Mouse (Mus musculus) myocyte (in vitro differentiated cells): Measurements from ENCODE around the gene Ces1d. TPM values are rescaled to one million over a fixed set of nuclear protein-coding genes. Genes with fewer than 3 reads are reported as not detected.
"Not testable (repeated sequence)": the region's sequence is repeated elsewhere in the genome, so short reads cannot be mapped to it uniquely, and the experiment has no call there.

ENCODE experiments used
- H3K27me3 ChIP-seq: one replicate; pipeline ENCODE4 v1.6.1; 2011; ENCODE audit not compliant: control insufficient read depth, insufficient read depth, insufficient read length
- H3K36me3 ChIP-seq: one replicate; pipeline ENCODE4 v1.6.1; 2011; ENCODE audit not compliant: control insufficient read depth, insufficient read depth
- H3K4me2 ChIP-seq: one replicate; pipeline ENCODE4 v1.6.1; 2011; ENCODE audit warnings: low read depth, control low read depth
- H3K4me3 ChIP-seq: one replicate; pipeline ENCODE4 v1.5.1; 2011; ENCODE audit warnings: mild to moderate bottlenecking, control low read depth, moderate library complexity
- H3K79me2 ChIP-seq: one replicate; pipeline ENCODE4 v1.6.1; 2011; ENCODE audit not compliant: control insufficient read depth, insufficient read depth
- H3ac ChIP-seq: one replicate; pipeline ENCODE4 v1.6.1; 2011; ENCODE audit not compliant: control insufficient read depth, insufficient read length
- CEBPB ChIP-seq: IDR thresholded peaks from 2 replicates; pipeline ENCODE4 v1.6.1; 2011; ENCODE audit warnings: mild to moderate bottlenecking, moderate library complexity; ENCODE audit not compliant: poor library complexity, insufficient read depth, severe bottlenecking
- E2F4 ChIP-seq: IDR thresholded peaks from one replicate; pipeline ENCODE4 v1.6.1; 2011; ENCODE audit warnings: mild to moderate bottlenecking, control low read depth, moderate library complexity; ENCODE audit not compliant: insufficient read depth
- MAX ChIP-seq: IDR thresholded peaks from one replicate; pipeline ENCODE4 v1.6.1; 2011; ENCODE audit warnings: low read depth, mild to moderate bottlenecking, control low read depth
- MYOD1 ChIP-seq, 3 experiments: IDR thresholded peaks; one replicate each; pipeline ENCODE4 v1.6.1; 2011; ENCODE audit warnings: control low read depth in 2 of 3, low read depth in 2 of 3, mild to moderate bottlenecking in 2 of 3, moderate library complexity in 1 of 3; ENCODE audit not compliant: insufficient read length in 2 of 3, control insufficient read depth in 1 of 3
- MYOG ChIP-seq, 3 experiments: IDR thresholded peaks; one replicate each; pipeline ENCODE4 v1.6.1; 2011; ENCODE audit warnings: control low read depth in 2 of 3, low read depth in 2 of 3, mild to moderate bottlenecking in 2 of 3; ENCODE audit not compliant: insufficient read length in 2 of 3, control insufficient read depth in 1 of 3, insufficient read depth in 1 of 3
- POLR2A ChIP-seq: IDR thresholded peaks from one replicate; pipeline ENCODE4 v1.6.1; 2011; ENCODE audit warnings: low read depth, mild to moderate bottlenecking, control low read depth, moderate library complexity; ENCODE audit not compliant: insufficient read length
- POLR2AphosphoS2 ChIP-seq: IDR thresholded peaks from one replicate; pipeline ENCODE4 v1.6.1; 2011; ENCODE audit warnings: low read depth, control low read depth; ENCODE audit not compliant: insufficient read length
- REST ChIP-seq: IDR thresholded peaks from one replicate; pipeline ENCODE4 v1.6.1; 2011; ENCODE audit warnings: mild to moderate bottlenecking, control low read depth, moderate library complexity; ENCODE audit not compliant: insufficient read depth, insufficient read length
- SRF ChIP-seq: IDR thresholded peaks from one replicate; pipeline ENCODE4 v1.6.1; 2011; ENCODE audit warnings: low read depth; ENCODE audit not compliant: control insufficient read depth, insufficient read length
- TCF12 ChIP-seq: IDR thresholded peaks from one replicate; pipeline ENCODE4 v1.6.1; 2011; ENCODE audit warnings: mild to moderate bottlenecking, control low read depth; ENCODE audit not compliant: poor library complexity, insufficient read depth, severe bottlenecking
- TCF3 ChIP-seq: IDR thresholded peaks from one replicate; pipeline ENCODE4 v1.6.1; 2011; ENCODE audit warnings: low read depth, control low read depth; ENCODE audit not compliant: insufficient read length
- USF1 ChIP-seq: IDR thresholded peaks from one replicate; pipeline ENCODE4 v1.6.1; 2011; ENCODE audit warnings: low read depth, mild to moderate bottlenecking, control low read depth, moderate library complexity
- polyA plus RNA-seq: library from polyadenylated mRNA; unstranded; fragments of >200 nt; fragmentation: generic; extraction: Trizol; gene quantifications from one replicate; pipeline ENCODE4 v1.2.1, GENCODE M21; 2012; ENCODE audit warnings: missing spikeins

Gene Ces1d
- polyA plus RNA-seq, 1 experiment, result not detected

GRCm38 (mm10) chr8:93217867-93218266, 20.2 kb upstream of the Ces1d start:
- H3K4me3 ChIP-seq, result no peak overlapping the region
- no peak overlapping the region for H3ac ChIP-seq
- H3K27me3 ChIP-seq, result no peaks in the 10 kb centered on the region
- H3K79me2 ChIP-seq, result no peaks in the 10 kb centered on the region
- no peak overlapping the region for H3K4me2 ChIP-seq
- H3K36me3 ChIP-seq, result no peaks in the 10 kb centered on the region
- no peak for TF ChIP-seq SRF
- TF ChIP-seq MAX, result no peak
- TF ChIP-seq E2F4, result no peak
- no peak for TF ChIP-seq MYOD1 (IDR thresholded peaks at IDR 0.05; ENCODE audit: control insufficient read depth in 1 of 3, insufficient read length in 2 of 3, low read depth in 2 of 3)

DNA sequence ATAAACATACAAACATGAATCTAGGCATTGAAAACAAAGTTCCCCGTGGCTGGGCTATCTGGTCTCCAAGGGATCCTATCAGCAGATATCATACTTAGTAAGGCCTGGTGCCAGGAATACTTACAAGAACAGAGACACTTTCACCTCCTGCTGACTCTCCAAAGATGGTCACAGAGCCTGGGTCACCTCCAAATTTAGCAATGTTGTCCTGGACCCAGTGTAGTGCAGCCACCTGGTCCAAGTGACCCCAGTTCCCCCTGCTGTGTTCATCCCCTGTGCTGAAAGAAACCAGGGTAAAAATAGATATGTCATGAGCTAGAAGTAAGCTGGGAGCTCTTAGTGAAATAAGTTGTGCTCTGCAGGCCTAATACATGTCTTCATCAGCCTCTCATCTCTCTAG, 19.7 kb upstream of the Ces1d start:
- H3ac ChIP-seq, result no peak overlapping the region
- no peaks in the 10 kb centered on the region for H3K79me2 ChIP-seq
- H3K4me3 ChIP-seq, result no peak overlapping the region
- H3K36me3 ChIP-seq, result no peaks in the 10 kb centered on the region
- H3K27me3 ChIP-seq, result no peaks in the 10 kb centered on the region
- no peak overlapping the region for H3K4me2 ChIP-seq
- TF ChIP-seq REST (no peak), E2F4 (no peak)

- Histone ChIP-seq H3ac (no peak overlapping the region), H3K27me3 (no peaks in the 10 kb centered on the region)
- TF ChIP-seq E2F4, result no peak
- no peak for TF ChIP-seq MYOD1 (IDR thresholded peaks at IDR 0.05; ENCODE audit: control insufficient read depth in 1 of 3, insufficient read length in 2 of 3, low read depth in 2 of 3)
- no peak for TF ChIP-seq POLR2AphosphoS2
- TF ChIP-seq MYOG (IDR thresholded peaks at IDR 0.05; ENCODE audit: control insufficient read depth in 1 of 3, insufficient read depth in 1 of 3, insufficient read length in 2 of 3, low read depth in 2 of 3), result no peak
- no peak for TF ChIP-seq POLR2A
- TF ChIP-seq REST, result no peak
- TF ChIP-seq CEBPB, result no peak
- TF ChIP-seq TCF3, result no peak
- no peak for TF ChIP-seq USF1
- no peak for TF ChIP-seq MAX
- TF ChIP-seq SRF, result no peak
- TF ChIP-seq TCF12, result no peak
These were observed 13.5 kb upstream of the Ces1d start for GRCm38 (mm10) chr8:93211091-93211490.

DNA sequence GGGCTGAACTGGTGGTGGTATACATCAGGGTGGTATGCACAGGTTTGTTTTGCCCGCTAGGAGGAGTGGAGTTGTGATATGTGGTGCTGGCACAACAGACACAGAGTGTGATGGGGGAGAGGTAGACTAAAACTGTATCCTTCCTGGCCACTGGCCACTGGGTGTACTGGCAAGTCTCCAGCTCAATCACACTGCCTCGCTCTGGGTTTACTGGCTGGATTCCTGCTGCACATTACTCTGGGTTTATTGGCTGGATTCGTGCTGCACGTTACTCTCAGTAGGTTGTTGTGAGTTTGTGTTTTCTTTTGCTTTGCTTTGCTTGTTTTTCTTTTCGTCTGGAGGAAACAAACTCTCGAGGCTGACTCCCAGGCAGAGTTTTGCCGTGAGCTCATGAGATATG, 1.5 kb upstream of the Ces1d start:
- not testable (repeated sequence) for H3ac ChIP-seq, H3K27me3 ChIP-seq, H3K79me2 ChIP-seq, H3K4me2 ChIP-seq, H3K4me3 ChIP-seq, H3K36me3 ChIP-seq

More at GRCm38 (mm10) chr8:93211091-93211490, 13.5 kb upstream of the Ces1d start:
- no peaks in the 10 kb centered on the region for H3K36me3 ChIP-seq
- no peak overlapping the region for H3K4me2 ChIP-seq
- no peaks in the 10 kb centered on the region for H3K79me2 ChIP-seq
- H3K4me3 ChIP-seq, result no peak overlapping the region

- no peaks in the 10 kb centered on the region for H3K79me2 ChIP-seq
- H3K4me3 ChIP-seq, result no peak overlapping the region
- no peaks in the 10 kb centered on the region for H3K27me3 ChIP-seq
- H3K4me2 ChIP-seq, result no peak overlapping the region
- H3ac ChIP-seq, result no peak overlapping the region
- TF ChIP-seq SRF (no peak), USF1 (no peak), REST (no peak), TCF3 (no peak), E2F4 (no peak), POLR2A (no peak), POLR2AphosphoS2 (no peak), MYOD1 (IDR thresholded peaks at IDR 0.05; ENCODE audit: control insufficient read depth in 1 of 3, insufficient read length in 2 of 3, low read depth in 2 of 3) (no peak), CEBPB (no peak), MYOG (IDR thresholded peaks at IDR 0.05; ENCODE audit: control insufficient read depth in 1 of 3, insufficient read depth in 1 of 3, insufficient read length in 2 of 3, low read depth in 2 of 3) (no peak), TCF12 (no peak), MAX (no peak)
- no peaks in the 10 kb centered on the region for H3K36me3 ChIP-seq
These were observed 1.2 kb downstream of the Ces1d start for GRCm38 (mm10) chr8:93196436-93196835.

DNA sequence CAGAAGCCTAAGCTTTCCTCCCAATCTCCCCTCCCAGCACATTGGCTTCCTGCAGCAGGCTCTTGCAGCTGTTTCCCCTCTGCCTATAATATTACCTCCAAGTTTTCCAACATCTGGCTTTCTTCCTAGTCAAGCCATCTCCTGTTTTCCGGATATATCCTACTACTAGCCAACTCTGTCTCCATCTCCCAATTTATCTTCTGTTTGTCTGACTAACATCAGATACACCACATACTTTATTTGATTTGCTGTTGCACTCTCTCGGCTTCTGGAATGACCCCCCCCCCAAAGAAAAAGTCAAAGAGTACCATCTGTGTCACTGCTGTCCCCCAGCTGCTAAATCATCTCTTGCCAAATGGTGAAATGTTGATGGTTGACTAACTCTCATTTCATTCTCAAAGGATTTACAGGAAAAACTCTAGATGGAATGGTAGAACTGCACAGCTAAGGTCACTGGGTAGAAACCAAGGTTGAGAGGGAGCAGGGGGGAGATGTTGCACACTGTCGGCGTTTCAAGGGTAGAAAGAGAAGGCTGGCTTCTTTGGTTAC, 17.0 kb downstream of the Ces1d start:
- Histone ChIP-seq H3K36me3 (no peaks in the 10 kb centered on the region), H3K79me2 (no peaks in the 10 kb centered on the region), H3K27me3 (no peaks in the 10 kb centered on the region), H3K4me3 (no peak overlapping the region), H3K4me2 (no peak overlapping the region), H3ac (no peak overlapping the region)
- no peak for TF ChIP-seq SRF
- TF ChIP-seq CEBPB, result no peak
